Mouse (Mus musculus): ENCODE results near the gene Rapgef4.
"Not testable (repeated sequence)": the region's sequence is repeated elsewhere in the genome, so short reads cannot be mapped to it uniquely, and the experiment has no call there.

Rapgef4 gene

GRCm38 (mm10) chr2:72029081-72029480, 48.0 kb downstream of the Rapgef4 start:
- in situ Hi-C loops (cut with MboI, MseI): no loop called here

DNA sequence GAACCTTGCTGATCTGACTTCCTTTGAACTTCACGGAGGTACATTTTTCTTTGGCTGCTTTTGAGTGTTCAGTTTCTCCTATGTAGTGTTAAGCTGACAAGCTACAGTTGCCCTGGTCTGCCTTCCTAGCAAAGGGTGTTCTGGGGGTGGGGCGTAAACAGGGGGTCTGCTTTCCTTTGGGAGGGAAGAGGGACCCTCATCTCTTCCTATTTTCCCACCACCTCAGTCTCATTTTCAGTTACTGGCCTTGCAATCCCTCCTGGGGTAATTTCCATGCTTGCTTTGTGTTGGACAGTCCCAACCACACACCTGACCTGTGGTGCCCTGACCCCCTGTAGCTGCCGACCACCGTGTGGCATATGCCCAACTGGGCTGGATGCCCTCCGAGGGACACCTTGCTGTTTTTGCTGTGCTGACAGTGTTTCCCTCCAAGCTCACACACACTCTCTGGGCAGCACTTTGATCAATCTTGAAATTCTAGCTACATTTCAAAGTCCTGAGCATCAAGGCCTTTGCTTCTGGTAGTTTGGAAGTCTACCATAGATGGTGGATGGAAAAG, 48.6 kb downstream of the Rapgef4 start:
- in situ Hi-C loops (cut with MboI, MseI): no loop called here

- in situ Hi-C loops (cut with MboI, MseI): no loop called here
These were observed 50.7 kb downstream of the Rapgef4 start for GRCm38 (mm10) chr2:72031717-72032116.

DNA sequence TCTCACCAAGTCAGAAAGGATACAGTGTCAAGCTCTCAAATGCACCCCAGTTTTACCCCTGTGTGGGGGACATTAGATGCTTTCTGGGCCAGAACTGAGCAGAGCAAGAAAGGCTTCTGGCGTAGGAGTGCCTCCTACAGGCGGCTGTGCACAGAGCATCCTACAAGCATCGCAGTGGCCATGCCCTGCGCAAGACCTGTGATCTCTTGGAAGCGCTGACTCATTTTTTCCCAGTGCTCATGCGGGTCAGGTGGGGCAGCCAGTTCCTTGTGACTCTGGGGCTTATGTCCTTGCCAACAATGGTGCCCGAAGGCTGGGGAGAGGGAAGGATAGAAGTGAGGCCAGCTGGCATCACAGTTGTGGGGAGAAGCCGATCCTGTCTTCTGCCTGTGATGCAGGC, 54.6 kb downstream of the Rapgef4 start:
- in situ Hi-C loops (cut with MboI, MseI): no loop called here

GRCm38 (mm10) chr2:72037357-72037756, 56.3 kb downstream of the Rapgef4 start:
- in situ Hi-C loops (cut with MboI, MseI): no loop called here

DNA sequence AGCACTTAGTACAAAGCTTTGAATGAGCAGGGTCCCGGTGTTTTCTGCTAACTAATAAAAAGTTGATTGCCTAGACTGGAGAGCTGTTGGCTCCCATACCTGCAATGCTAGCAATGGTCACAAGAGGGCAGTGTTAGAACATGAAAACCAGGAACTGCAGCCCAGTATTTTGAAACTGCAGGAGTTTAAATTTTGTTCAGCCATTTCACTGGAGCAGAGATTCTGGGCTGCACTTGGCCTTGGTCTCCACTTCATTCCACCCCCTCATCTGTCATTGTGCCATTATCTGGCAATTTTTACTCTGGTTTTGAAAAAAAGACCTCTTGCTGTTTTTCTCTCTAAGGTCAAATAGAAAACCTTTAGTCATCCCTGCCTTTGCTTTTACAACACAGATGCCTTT, 57.2 kb downstream of the Rapgef4 start:
- in situ Hi-C loops (cut with MboI, MseI): no loop called here

DNA sequence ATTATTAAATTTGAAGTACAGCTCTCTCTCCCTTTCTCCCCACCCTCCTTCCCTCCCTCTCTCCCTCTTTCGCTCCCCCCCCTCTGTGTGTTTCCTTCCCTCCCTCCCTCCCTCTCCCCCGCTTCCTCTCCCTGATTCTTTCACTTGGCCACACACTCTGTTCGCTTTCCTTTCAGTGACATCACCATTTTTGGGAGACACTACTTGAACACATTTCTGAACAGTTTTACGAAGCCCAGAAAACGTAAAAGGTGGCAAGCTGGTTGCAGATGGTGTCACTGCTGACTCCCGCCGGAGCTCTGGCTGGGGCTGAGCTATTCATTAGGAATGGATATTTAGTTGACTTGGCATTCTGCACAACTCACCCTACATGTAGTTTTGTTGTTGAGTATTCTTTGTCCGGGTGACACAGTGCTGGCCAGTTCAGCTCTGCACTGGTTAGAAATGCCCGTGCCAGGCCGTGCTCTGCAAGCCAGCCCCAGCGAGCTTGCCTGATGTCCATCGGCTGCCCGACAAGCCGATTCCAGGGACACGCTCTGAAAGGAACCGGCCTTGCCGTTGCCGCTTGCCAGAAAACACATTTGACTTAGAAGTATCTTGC, 57.7 kb downstream of the Rapgef4 start:
- in situ Hi-C loops (cut with MboI, MseI): no loop called here

DNA sequence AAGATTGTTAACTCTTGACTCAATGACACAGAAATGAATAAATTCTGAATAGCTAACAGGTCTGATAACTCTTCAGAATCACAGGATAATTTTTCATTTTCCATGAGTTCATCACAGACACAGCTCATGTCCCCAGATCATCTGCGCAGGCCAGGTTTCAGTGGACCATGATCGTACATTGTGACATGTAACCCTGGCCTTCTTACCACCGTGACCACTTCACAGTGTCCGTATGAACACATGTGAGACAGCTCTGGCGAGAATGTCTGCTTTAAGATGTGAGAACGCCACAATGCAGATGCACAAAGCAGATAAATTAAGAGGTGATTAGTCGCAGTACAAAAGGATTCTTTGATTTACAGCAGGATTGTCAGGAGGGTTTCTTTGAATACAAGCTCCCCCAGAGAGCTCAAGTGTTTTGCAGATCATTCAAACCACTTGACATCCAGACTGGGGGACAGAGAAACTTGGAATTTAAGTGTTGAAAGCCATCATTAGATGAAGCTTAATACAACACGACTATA, 58.5 kb downstream of the Rapgef4 start:
- in situ Hi-C loops (cut with MboI, MseI): loop anchor here (5.0 kb wide), 1 partner anchor 113 kb away; no protein-coding TSS in a partner anchor

DNA sequence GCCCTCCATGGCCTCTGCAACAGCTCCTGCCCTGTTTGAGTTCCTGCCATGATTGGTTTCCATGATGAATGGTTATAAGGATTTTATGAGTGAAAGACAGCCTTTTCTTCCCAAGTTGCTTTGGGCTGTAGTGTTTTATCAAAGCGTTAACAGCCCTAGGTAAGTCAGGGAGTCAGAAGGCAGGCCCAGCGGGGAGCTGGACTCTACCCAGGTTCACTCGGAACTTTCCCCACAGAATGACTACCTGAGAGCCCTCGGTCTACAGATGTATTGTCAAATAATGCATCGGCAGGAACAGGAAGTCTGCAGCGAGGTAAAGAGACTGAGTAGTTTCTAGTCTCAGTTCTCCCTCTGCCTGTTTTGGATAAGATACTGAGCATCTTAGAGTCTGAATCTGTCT, 60.0 kb downstream of the Rapgef4 start:
- in situ Hi-C loops (cut with MboI, MseI): loop anchor here (5.0 kb wide), 1 partner anchor 111 kb away; no protein-coding TSS in a partner anchor

- in situ Hi-C loops (cut with MboI, MseI): loop anchor here (5.0 kb wide), 1 partner anchor 110 kb away; no protein-coding TSS in a partner anchor
These were observed 61.1 kb downstream of the Rapgef4 start for GRCm38 (mm10) chr2:72042093-72042492.

- in situ Hi-C loops (cut with MboI, MseI): loop anchor here (5.0 kb wide), 1 partner anchor 108 kb away; no protein-coding TSS in a partner anchor
These were observed 63.2 kb downstream of the Rapgef4 start for GRCm38 (mm10) chr2:72044191-72044590.

DNA sequence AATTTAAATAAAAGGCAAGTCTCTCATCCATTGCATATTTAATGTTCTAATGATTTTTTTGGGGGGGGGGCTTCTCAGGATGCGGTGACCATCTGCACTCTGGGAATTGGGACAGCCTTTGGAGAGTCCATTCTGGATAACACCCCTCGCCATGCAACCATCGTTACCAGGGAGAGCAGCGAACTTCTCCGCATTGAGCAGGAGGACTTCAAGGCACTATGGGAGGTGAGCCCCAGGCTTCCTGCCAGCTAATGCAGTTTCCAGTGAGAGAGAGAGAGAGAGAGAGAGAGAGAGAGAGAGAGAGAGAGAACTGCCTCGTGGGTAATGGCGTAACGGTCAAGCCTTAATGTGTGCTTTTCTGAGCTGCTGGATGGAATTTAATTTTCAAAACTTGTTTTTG, 64.0 kb downstream of the Rapgef4 start:
- in situ Hi-C loops (cut with MboI, MseI): no loop called here

DNA sequence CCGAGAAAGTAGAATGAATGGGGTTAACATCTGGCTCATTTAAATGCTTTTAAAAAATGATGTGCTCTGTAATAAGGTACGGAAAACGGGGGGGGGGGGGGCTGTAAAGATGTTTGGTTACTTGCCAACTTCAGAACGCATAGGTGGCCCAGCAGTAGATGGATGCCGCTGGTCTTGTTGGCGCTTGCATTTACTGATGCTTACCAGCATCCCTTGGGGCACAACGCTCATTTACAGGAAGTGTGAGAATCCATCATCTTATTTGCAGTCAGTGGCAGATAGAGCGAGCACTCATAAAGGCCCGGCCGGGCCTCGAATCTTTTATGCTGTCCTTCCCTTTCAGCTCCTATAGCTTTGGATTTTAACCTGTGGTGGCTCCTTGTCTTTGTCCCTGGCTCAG, 64.6 kb downstream of the Rapgef4 start:
- in situ Hi-C loops (cut with MboI, MseI): no loop called here

- in situ Hi-C loops (cut with MboI, MseI): no loop called here
These were observed 69.4 kb downstream of the Rapgef4 start for GRCm38 (mm10) chr2:72050451-72050850.

GRCm38 (mm10) chr2:72054280-72054679, 73.2 kb downstream of the Rapgef4 start:
- in situ Hi-C loops (cut with MboI, MseI): no loop called here

- in situ Hi-C loops (cut with MboI, MseI): no loop called here
These were observed 73.7 kb downstream of the Rapgef4 start for GRCm38 (mm10) chr2:72054736-72055135.

DNA sequence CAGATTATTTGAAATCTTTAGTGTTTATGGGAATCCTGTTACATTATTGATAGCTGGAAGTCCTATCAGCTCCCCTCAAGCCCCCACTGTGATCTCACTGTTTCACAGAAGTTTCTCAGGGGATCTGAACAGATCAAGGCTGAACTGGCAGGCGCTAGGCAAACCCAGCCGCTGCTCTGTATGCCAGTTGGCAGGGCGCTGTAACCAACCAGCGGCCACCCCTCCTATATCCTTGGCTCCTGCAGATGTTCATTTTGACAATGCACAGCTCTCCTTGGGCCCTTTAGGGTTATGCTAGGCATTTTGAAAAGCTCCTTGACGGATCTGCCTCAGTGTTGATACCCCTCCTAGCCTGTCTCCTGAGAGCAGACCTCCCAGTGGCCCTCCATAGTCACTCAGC, 74.4 kb downstream of the Rapgef4 start:
- in situ Hi-C loops (cut with MboI, MseI): no loop called here

GRCm38 (mm10) chr2:72056081-72056874, 75.2 kb downstream of the Rapgef4 start:
- in situ Hi-C loops (cut with MboI, MseI): no loop called here

GRCm38 (mm10) chr2:72062931-72063330, 81.9 kb downstream of the Rapgef4 start:
- in situ Hi-C loops (cut with MboI, MseI): no loop called here

DNA sequence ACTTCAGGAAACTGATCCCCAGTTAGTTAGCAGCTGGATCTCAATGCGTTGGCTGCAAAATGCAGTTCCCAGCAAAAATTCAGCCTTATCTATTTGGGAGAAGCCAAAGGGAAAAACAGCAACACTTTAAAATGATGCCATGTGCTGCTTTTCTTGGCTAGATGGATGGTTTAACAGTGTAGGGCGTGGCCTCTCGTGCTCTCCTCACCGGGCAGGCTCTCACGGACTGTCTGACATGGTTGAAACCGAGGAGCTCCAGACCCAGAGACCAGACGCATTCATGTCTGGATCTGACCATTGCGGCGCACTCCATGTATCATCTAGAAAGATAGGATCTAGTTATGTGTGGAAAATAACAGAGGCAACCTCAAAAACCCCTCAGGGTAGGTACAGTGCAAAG, 87.5 kb downstream of the Rapgef4 start:
- in situ Hi-C loops (cut with MboI, MseI): no loop called here

DNA sequence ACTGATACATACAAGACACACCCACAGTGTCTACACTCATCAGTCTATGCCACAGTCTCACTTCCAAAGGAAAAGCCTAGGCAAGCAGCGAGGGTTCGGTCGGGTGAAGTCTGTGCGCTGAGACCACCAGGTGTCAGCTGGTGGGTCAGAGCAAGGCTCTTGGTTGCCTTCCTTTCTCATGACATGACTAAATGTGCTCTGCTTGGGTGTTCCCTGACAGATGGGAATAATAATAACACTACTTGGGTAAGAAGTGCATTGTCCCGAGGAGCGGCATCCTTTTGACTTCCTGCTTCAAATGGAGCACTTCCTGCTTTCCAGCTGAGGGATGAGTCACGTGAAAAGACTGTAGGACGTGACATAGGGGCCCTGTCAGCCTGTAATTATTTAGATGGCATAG, 89.0 kb downstream of the Rapgef4 start:
- in situ Hi-C loops (cut with MboI, MseI): no loop called here

DNA sequence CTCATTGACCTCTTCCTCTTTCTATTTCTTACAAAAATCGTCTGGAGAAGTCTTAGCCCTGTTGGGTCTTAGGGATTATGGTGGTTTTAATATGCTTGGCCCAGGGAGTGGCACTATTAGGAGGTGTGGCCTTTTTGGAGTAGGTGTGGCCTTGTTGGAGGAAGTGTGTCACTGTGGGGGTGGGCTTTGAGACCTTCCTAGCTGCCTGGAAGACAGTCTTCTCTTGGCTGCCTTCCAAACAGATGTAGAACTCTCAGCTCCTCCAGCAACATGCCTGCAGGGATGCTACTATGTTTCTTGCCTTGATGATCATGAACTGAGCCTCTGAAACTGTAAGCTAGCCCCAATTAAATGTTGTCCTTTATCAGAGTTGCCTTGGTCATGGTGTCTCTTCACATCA, 92.1 kb downstream of the Rapgef4 start:
- in situ Hi-C loops (cut with MboI, MseI): not testable (repeated sequence)
